Mouse (Mus musculus) kidney, adult 11 months (tissue): ENCODE data around the gene Chst11.

ENCODE experiments used
- DNase-seq: peaks from one replicate; pipeline ENCODE4 v3.0.0; 2022

Gene Chst11

GRCm38 (mm10) chr10:83151362-83151761, 166.1 kb downstream of the Chst11 start:
- DNase-seq = no peak

- DNase-seq = no peak
Observed at GRCm38 (mm10) chr10:83151896-83152685, 166.8 kb downstream of the Chst11 start.

- no peak for DNase-seq
Observed at GRCm38 (mm10) chr10:83152723-83153122, 167.4 kb downstream of the Chst11 start.

- DNase-seq = no peak
Observed at GRCm38 (mm10) chr10:83153374-83153773, 168.1 kb downstream of the Chst11 start.

GRCm38 (mm10) chr10:83153887-83154286, 168.6 kb downstream of the Chst11 start:
- DNase-seq = no peak

- no peak for DNase-seq
Observed at GRCm38 (mm10) chr10:83157289-83157688, 172.0 kb downstream of the Chst11 start.

- DNase-seq = no peak
Observed at GRCm38 (mm10) chr10:83158322-83158721, 173.0 kb downstream of the Chst11 start.

GRCm38 (mm10) chr10:83159229-83159628, 173.9 kb downstream of the Chst11 start:
- DNase-seq = no peak

GRCm38 (mm10) chr10:83161656-83162365, 176.5 kb downstream of the Chst11 start:
- DNase-seq = peak; percentile 88

GRCm38 (mm10) chr10:83163946-83164345, 178.6 kb downstream of the Chst11 start:
- DNase-seq = no peak

- no peak for DNase-seq
Observed at GRCm38 (mm10) chr10:83164901-83165435, 179.7 kb downstream of the Chst11 start.

- peak; percentile 35 for DNase-seq
Observed at GRCm38 (mm10) chr10:83165521-83166243, 180.4 kb downstream of the Chst11 start.

GRCm38 (mm10) chr10:83166272-83166671, 181.0 kb downstream of the Chst11 start:
- no peak for DNase-seq

- no peak for DNase-seq
Observed at GRCm38 (mm10) chr10:83167492-83167891, 182.2 kb downstream of the Chst11 start.

GRCm38 (mm10) chr10:83168303-83169056, 183.2 kb downstream of the Chst11 start:
- no peak for DNase-seq

GRCm38 (mm10) chr10:83169554-83169953, 184.3 kb downstream of the Chst11 start:
- DNase-seq = no peak

GRCm38 (mm10) chr10:83178151-83178550, 192.9 kb downstream of the Chst11 start:
- DNase-seq = no peak

GRCm38 (mm10) chr10:83178661-83179060, 193.4 kb downstream of the Chst11 start:
- no peak for DNase-seq

GRCm38 (mm10) chr10:83181831-83182572, 196.7 kb downstream of the Chst11 start:
- DNase-seq = no peak

GRCm38 (mm10) chr10:83182573-83182960, 197.3 kb downstream of the Chst11 start:
- DNase-seq = peak; percentile 44

GRCm38 (mm10) chr10:83183634-83184479, 198.6 kb downstream of the Chst11 start:
- DNase-seq = no peak
